Mouse (Mus musculus) retina, adult 2 months (tissue): Measurements from ENCODE around the gene Nhsl2.
A peak's percentile ranks its signal among the peaks of the same experiment; 100 is the strongest.

ENCODE experiments used
- DNase-seq: peaks from one replicate; pipeline ENCODE4 v3.0.0-alpha.2; 2012; ENCODE audit warnings: low read depth, low spot score

The Nhsl2 gene

DNA sequence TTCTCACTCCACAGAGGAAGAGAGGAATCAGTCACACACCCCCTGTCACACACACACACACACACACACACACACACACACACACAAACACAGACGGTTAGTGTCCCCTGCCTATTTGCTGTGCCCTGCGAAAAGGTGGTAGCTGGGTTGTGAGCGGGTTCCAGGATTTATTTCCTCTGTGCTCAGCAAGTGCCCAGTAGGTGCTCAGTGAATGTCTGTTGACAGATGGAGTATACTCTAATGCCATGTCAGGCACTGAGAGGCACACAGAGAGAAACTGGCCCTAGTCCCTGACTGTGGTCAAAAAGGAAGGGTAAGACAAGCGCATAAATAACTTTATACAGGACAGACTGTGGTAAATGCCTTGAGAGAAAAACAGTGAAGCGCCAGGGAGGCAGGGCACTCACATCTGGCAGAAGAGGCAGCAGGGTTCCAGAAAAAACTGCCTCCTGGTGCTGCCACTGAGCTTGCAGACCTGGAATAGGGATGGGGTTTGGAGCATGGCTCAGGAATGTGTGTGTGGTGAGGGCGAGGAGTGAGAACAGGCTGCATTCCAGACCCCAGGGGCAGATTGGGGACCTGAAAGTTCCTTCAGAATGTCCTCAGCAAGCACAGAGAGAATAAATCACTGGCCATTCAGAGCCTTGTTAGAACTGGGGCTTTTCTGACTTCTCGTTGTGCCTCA is 52.8 kb downstream of the Nhsl2 start:
- no peak for DNase-seq

GRCm38 (mm10) chrX:101902597-101902996 is 53.4 kb downstream of the Nhsl2 start:
- no peak for DNase-seq

GRCm38 (mm10) chrX:101907301-101907700 is 58.1 kb downstream of the Nhsl2 start:
- DNase-seq = no peak

GRCm38 (mm10) chrX:101929131-101929530 is 79.9 kb downstream of the Nhsl2 start:
- DNase-seq = no peak

- DNase-seq = no peak
Observed at GRCm38 (mm10) chrX:101930301-101930700, 81.1 kb downstream of the Nhsl2 start.

DNA sequence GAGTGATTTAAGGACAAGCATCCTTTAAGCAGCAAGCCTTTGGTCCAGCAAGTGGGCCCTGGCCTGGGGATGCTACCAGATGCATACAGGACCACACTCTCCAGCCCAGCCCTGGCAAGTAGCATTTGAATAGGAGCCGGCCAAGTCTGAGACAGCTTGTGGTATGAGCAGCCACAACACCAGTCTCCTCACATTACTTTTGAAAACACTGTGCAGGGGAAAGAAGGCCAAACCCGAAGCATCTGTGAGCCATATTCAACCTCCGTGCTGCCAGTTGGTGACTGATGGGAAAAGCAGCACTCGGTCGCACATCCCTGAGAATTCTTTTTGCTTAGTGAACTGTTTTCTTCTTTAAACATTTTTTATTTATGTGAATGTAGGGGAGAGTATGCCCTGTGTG is 81.8 kb downstream of the Nhsl2 start:
- no peak for DNase-seq

- DNase-seq = no peak
Observed at GRCm38 (mm10) chrX:101932244-101932643, 83.1 kb downstream of the Nhsl2 start.

DNA sequence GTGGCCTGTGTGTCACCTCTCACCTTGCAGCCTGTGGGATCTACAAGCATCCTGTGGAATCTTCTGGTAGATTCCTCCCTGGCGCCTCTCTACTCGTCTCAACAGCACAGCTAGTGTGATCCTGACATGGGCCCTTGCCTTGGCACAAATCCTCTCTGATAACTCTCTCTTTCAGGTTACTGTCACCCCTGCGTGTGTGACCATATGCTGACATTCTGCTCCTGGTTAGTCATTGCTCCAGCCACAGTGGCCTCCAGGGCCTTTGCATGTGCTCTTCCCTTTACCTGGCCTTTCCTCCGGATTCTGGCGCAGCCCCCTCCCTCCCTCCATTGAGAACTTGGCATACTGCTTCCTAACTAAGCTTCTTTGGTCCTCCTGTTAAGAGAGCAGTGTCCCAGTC is 84.2 kb downstream of the Nhsl2 start:
- DNase-seq = no peak

DNA sequence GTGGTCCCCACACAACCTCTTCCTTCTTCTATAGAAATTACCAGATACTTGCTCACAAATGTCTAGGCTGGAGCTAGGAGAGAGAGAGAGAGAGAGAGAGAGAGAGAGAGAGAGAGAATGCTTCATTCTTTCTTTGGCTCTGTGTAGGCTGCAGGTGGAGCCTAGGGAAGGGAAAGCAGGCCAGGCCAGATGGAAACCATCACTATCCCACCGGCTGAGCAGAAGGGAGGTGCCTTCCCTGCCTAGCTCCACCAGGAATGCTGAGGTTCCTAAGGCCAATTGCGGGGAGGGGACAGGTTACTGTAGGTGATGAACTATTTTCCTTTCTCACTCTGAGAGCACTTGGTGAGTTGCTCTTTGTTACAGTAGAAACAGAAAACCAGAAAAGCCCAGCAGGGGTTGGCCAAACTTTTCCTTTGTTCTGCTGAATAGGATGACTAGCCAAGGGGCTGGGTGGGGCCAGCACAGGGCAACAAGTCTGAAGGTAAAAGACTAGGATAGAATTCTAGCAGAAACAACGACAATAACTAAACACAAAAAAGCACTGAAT is 86.2 kb downstream of the Nhsl2 start:
- no peak for DNase-seq

DNA sequence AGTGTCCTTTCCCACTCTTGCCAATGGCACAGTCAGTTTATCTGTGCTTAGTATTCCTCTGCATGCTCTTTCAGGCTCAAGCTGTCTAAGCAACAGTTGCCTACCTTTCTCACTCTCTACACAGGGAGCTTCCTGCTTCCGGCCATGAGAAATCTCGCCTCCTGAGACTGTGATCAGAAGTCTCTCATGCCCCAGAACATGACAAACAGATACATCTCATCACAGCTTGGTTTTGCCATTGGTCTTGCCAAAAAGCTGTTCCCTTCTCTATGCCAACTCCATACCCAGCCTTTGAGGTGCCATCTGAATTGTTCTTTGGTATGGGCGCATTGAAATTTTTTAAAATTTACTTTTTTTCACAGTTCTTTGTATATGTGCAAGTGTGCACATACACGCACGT is 90.3 kb downstream of the Nhsl2 start:
- DNase-seq = no peak

DNA sequence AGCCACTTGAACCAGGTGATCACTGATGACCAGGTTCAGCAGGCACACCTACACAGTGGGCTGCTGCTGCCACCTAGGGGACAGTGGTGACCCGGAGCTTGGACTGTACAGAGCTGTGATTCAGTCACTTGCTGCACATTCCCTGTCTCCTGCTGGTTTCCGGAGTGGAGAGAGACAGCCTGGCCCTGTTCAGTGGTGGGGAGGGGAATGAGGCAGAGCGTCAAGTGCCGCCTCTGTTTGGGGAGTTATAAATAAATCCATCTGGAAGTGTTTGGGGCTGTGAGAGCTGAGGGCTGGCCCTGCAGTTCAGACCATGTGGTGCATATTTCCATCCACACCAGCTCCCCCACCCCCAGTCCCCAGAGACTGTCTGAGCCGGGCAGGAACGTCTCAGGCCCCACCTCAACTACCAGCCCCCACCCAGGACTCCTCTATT is 93.3 kb downstream of the Nhsl2 start:
- peak; percentile 9 for DNase-seq

GRCm38 (mm10) chrX:101943743-101944142 is 94.6 kb downstream of the Nhsl2 start:
- no peak for DNase-seq

GRCm38 (mm10) chrX:101944761-101945330 is 95.7 kb downstream of the Nhsl2 start:
- DNase-seq = no peak

DNA sequence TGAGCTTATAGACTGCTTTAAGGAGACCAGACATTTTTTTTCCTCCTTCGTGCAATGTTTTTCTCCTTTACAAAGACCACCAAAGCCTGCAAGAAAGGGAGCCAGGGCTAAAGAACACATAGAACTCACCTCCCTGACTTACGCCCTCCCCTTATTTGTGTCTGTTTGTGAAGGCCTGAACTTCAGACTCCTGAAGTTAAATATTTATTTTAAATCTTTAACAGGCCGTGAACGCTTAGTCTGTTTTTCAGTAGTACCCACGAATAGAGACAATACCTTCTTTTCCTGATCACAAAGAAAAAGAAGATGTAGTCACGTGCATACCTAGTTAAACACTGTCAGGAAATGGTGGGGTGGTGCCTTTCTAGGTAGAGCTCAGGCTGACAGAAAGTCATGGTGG is 103.3 kb downstream of the Nhsl2 start:
- no peak for DNase-seq

GRCm38 (mm10) chrX:101953256-101953655 is 104.1 kb downstream of the Nhsl2 start:
- no peak for DNase-seq

DNA sequence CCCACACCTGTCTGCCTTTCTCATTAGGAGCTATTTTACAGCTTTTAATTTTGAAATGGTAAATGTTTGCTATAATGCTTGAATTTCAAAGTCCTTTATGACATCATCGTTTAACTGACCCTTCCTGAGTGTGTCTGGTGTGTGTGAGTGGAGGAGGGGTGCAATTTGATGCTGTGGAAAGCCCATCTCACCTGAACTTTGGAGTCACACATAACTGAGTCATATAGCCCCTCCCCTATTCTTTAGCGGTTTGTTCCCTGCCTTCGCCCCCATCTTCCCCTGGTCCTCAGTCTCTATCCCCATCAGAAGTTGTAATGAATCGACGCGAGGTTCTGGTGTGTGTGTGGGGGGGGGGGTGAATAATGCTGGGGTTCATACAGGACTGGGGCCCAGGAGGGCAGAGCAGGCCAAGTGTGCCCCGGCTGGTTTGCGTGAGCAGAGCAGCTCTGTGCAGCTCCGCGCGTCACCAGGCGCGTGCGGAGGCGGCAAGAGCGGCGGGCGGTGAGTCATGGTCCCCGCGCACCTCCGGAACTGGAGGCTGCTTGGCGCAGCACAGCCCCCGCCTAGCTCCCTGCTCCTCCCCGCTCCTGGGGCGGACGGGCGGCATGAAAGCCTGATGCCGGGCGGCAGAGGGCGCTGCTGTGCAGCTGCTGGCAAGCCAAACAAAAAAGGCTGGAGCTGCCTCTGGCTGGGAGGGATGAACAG is 104.8 kb downstream of the Nhsl2 start:
- peak; percentile 38 for DNase-seq

DNA sequence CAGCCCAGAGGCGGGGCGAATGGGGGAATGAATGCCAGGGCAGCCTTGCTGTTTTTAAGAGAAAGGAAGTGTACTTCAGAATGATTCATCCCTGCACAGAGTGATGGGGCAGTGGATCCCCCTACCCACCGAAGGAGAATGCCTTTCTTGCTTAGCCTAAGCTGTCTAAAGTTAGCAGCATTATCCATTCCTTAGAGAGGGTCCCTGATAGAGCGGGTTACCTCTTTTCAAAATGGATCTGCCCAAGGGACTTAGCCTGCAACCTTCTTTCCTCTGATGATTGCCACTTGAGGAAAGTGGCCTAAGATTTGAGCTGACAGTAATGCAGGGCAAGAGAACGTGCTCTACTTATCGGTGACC is 105.3 kb downstream of the Nhsl2 start:
- DNase-seq = no peak

DNA sequence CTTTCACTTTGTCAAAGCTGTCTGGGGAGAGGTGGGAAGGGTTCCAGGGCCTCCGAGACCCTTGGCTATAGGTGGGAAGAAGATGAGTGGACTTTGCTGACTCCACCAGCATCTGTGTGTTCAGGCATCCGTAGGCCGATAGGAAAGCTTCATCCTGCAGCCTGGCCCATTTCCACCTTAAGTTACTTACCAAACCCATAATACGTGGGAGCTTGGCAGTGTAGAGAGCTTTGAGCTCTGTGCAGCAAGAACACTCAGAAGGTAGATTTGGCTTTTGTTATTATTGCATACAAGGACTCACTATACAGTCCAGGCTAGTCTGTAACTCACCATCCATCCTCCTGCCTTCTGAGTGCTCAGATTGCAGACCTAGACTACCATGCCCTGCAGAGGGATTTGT is 112.7 kb downstream of the Nhsl2 start:
- DNase-seq = no peak

DNA sequence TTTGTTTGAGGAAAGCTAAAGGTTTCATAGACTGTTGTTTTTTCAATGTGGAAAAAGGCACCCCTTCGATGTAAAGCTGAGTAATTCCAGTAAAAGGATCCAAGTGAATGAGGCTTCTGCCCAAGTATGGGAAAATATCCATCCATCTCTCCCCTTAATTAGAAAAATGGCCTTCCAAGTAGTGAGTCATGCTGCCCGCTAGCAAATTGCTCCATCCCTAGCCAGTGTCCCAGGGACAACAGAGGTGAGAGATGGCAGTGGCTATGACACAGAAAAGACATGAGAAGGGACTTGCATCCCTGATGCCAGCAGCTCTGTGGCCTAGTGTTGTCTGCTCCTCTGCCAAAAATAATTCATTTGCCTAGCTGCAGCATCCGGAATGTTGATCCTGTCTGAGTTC is 114.5 kb downstream of the Nhsl2 start:
- DNase-seq = no peak

GRCm38 (mm10) chrX:101973028-101973427 is 123.8 kb downstream of the Nhsl2 start:
- DNase-seq = no peak

GRCm38 (mm10) chrX:101976931-101977330 is 127.7 kb downstream of the Nhsl2 start:
- DNase-seq = no peak

- no peak for DNase-seq
Observed at GRCm38 (mm10) chrX:101978861-101979260, 129.7 kb downstream of the Nhsl2 start.

- DNase-seq = no peak
Observed at GRCm38 (mm10) chrX:101979267-101979666, 130.1 kb downstream of the Nhsl2 start.
